Comparison of ENCODE assay signal across 7 mouse cellular contexts in the genomic region with DNA sequence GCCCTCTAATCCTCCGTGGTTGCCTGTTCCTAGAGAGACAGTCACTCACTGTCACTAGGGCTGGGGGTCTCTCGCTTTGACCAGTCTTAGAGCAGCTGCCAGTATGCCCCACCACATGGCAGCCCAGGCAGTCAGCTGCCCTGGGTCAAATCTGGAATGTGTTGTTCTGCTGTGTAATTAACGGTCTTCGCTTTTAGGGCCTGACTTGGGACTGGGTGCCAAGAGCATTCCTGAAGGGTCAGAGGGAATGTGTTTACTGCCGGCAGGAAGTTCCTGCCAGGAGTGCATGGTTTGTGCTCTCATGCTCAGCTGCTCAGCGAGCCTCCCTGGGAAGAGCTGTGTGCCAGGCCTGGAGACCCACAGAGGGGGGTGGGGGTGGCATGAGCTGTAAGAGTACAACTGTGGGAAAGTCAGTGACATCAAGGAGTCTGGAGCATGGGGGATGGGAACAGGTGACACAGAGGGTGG.
DNase-seq lines count a peak whose midpoint lies in the region; ATAC-seq lines count a peak whose summit lies in the region.

No protein-coding gene starts in this region.

- H3K9ac ChIP-seq in hindbrain, embryonic 11.5 days (ENCODE audit: low read depth, low read length), result no peak overlapping the region
- no peak overlapping the region for H3K9ac ChIP-seq in limb, embryonic 15.5 days
- 0 out of 2 replicates have a peak overlapping the region, but pooled peaks have one; percentile 1 for H3K9ac ChIP-seq in stomach, embryonic 16.5 days (ENCODE audit: low read length)

- H3K4me3 ChIP-seq in embryonic facial prominence, embryonic 10.5 days, result no peak overlapping the region
- H3K4me3 ChIP-seq in hindbrain, embryonic 11.5 days (ENCODE audit: low read depth, low read length), result no peak overlapping the region
- H3K4me3 ChIP-seq in limb, embryonic 15.5 days, result no peak overlapping the region
- no peak overlapping the region for H3K4me3 ChIP-seq in stomach, embryonic 16.5 days (replicated peaks; ENCODE audit: low read length)

- ATAC-seq in hindbrain, embryonic 11.5 days (ENCODE audit: low FRiP score), result peak; percentile 56; the same call in 1 of the 2 replicates
- peak; percentile 76 for ATAC-seq in limb, embryonic 15.5 days (ENCODE audit: insufficient number of reproducible peaks, low FRiP score, low TSS enrichment, low read depth)
- ATAC-seq in stomach, embryonic 16.5 days (ENCODE audit: insufficient read depth, low FRiP score), result 0 out of 2 replicates have a peak, but pooled peaks have one; percentile 9

- H3K4me2 ChIP-seq in hindbrain, embryonic 11.5 days (replicated peaks; ENCODE audit: low read depth, low read length), result no peak overlapping the region
- H3K4me2 ChIP-seq in limb, embryonic 15.5 days, result no peak overlapping the region
- no peak overlapping the region for H3K4me2 ChIP-seq in stomach, embryonic 16.5 days (ENCODE audit: low read depth, low read length)

- no peaks in the 10 kb centered on the region for H3K27me3 ChIP-seq in embryonic facial prominence, embryonic 10.5 days (replicated peaks; ENCODE audit: low read depth, poor library complexity, severe bottlenecking)
- H3K27me3 ChIP-seq in hindbrain, embryonic 11.5 days (ENCODE audit: control insufficient read depth, insufficient read depth, low read length), result no peaks in the 10 kb centered on the region
- no peaks in the 10 kb centered on the region for H3K27me3 ChIP-seq in limb, embryonic 15.5 days
- H3K27me3 ChIP-seq in stomach, embryonic 16.5 days (ENCODE audit: control insufficient read depth, insufficient read depth, low read length), result no peaks in the 10 kb centered on the region

- H3K36me3 ChIP-seq in embryonic facial prominence, embryonic 10.5 days (replicated peaks), result no peaks in the 10 kb centered on the region
- H3K36me3 ChIP-seq in hindbrain, embryonic 11.5 days (ENCODE audit: control insufficient read depth, insufficient read depth, low read length), result no peaks in the 10 kb centered on the region
- no peaks in the 10 kb centered on the region for H3K36me3 ChIP-seq in limb, embryonic 15.5 days
- H3K36me3 ChIP-seq in stomach, embryonic 16.5 days (ENCODE audit: control insufficient read depth, insufficient read depth, low read length), result no peaks in the 10 kb centered on the region

- H3K27ac ChIP-seq in embryonic facial prominence, embryonic 10.5 days (replicated peaks), result peak overlapping the region; percentile 25; the same call in 1 of the 2 replicates
- H3K27ac ChIP-seq in hindbrain, embryonic 11.5 days (ENCODE audit: low read depth, low read length), result no peak overlapping the region
- peak overlapping the region; percentile 38; the same call in 1 of the 2 replicates for H3K27ac ChIP-seq in limb, embryonic 15.5 days
- peak overlapping the region; percentile 31; the same call in 1 of the 2 replicates for H3K27ac ChIP-seq in stomach, embryonic 16.5 days (ENCODE audit: low read length)

- DNase-seq in ZHBTc4 (ENCODE audit: low read depth, low spot score), result peak; percentile 30
- peak; percentile 18 for DNase-seq in embryonic facial prominence, embryonic 10.5 days (ENCODE audit: low spot score)
- no peak for DNase-seq in hindbrain, embryonic 11.5 days (ENCODE audit: low spot score)
- no peak for DNase-seq in right cerebral cortex, postnatal 10 days (ENCODE audit: low spot score in 2 of 2)
- DNase-seq in right cerebral cortex, adult 2 months (ENCODE audit: low spot score in 2 of 2), result no peak

- peaks cover 8% of the 10 kb centered on the region for H3K4me1 ChIP-seq in embryonic facial prominence, embryonic 10.5 days
- H3K4me1 ChIP-seq in hindbrain, embryonic 11.5 days (replicated peaks; ENCODE audit: control insufficient read depth, insufficient read depth, low read length), result no peaks in the 10 kb centered on the region
- H3K4me1 ChIP-seq in limb, embryonic 15.5 days, result peaks cover 10% of the 10 kb centered on the region
- H3K4me1 ChIP-seq in stomach, embryonic 16.5 days (ENCODE audit: control insufficient read depth, insufficient read depth, low read length), result peaks cover 9% of the 10 kb centered on the region

- 22% methylated on average over 6 of the region's 6 CpGs for WGBS in embryonic facial prominence, embryonic 10.5 days
- 36% methylated on average over 6 of the region's 6 CpGs for WGBS in hindbrain, embryonic 11.5 days
- 7% methylated on average over 6 of the region's 6 CpGs for WGBS in limb, embryonic 15.5 days
- WGBS in stomach, embryonic 16.5 days, result 21% methylated on average over 6 of the region's 6 CpGs

- H3K9me3 ChIP-seq in embryonic facial prominence, embryonic 10.5 days, result no peaks in the 10 kb centered on the region
- H3K9me3 ChIP-seq in hindbrain, embryonic 11.5 days (ENCODE audit: control insufficient read depth, low read length), result no peaks in the 10 kb centered on the region
- H3K9me3 ChIP-seq in limb, embryonic 15.5 days, result no peaks in the 10 kb centered on the region
- H3K9me3 ChIP-seq in stomach, embryonic 16.5 days (replicated peaks; ENCODE audit: control insufficient read depth, low read length), result no peaks in the 10 kb centered on the region

Comparison
In these comparisons a context has a peak if more than half of its experiments do, and no peak if none do; other contexts are left out.
1. DNase-seq: peak in ZHBTc4 (single experiment) and embryonic facial prominence, embryonic 10.5 days (single experiment); none in hindbrain, embryonic 11.5 days (single experiment), right cerebral cortex, postnatal 10 days (0 of 2) and right cerebral cortex, adult 2 months (0 of 2).
2. ATAC-seq: peak in every context shown above with its lines; median percentile 76 in limb, embryonic 15.5 days; 56 in hindbrain, embryonic 11.5 days; 9 in stomach, embryonic 16.5 days.